Mouse (Mus musculus): ENCODE results near the gene Cbs. TPM values are rescaled to one million over a fixed set of nuclear protein-coding genes. Genes with fewer than 3 reads are reported as not detected.
"Not testable (repeated sequence)": the region's sequence is repeated elsewhere in the genome, so short reads cannot be mapped to it uniquely, and the experiment has no call there.

Cbs gene
- total RNA-seq, 2 experiments from 2014 or later: 46.7 to 51.6 TPM

- no peak overlapping the region; the same call in 1 of the 2 replicates for H3K27ac ChIP-seq
- DNase-seq (ENCODE audit: extremely low spot score in 1 of 2, low spot score in 2 of 2): peak in 1 of 2 experiments; percentile 20
- no peak overlapping the region for H3K4me3 ChIP-seq
- no peak for TF ChIP-seq CTCF (IDR thresholded peaks at IDR 0.05)
- intact Hi-C loops (cut with DNase I): no loop called here
Measured at GRCm38 (mm10) chr17:31639651-31640050, 2.6 kb upstream of the Cbs start.

DNA sequence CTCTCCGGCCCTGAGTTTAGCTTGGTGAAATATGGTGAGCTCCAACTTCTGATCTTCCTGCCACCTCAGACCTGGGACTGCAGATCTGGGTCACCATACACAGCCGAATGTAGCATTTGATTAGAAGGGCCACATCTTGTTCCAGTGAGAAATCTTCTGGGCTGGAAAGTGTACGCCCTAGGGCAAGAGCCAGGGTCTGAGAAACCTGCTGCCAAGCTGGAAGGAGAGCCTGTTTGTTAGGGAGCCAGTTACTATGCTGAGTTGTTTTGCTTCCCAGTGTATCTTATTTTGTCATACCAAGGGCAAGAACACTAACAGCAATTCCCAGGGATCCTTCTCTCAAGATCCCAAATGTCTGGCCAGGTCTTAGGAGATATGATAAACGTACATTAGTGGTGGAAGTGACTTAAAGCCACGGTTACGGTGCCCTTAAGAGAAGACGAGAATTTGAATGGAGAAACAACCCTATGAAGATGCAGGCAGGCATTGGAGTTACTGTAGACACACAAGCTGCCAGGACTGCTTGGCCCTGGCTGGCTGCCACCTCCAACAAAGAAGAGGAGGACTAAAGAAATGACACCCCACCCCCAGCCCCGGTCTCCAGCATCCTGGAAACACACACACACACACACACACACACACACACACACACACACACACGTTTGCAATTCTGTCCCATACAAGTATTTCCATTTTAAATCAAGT, 980 bp upstream of the Cbs start:
- TF ChIP-seq CTCF (IDR thresholded peaks at IDR 0.05): no peak
- intact Hi-C loops (cut with DNase I): no loop called here
- peak overlapping the region; percentile 78 for H3K27ac ChIP-seq

GRCm38 (mm10) chr17:31636277-31636941, 629 bp downstream of the Cbs start:
- H3K27ac ChIP-seq: peak overlapping the region; percentile 61; the same call in 1 of the 2 replicates
- intact Hi-C loops (cut with DNase I): no loop called here
- TF ChIP-seq CTCF (IDR thresholded peaks at IDR 0.05): no peak
- DNase-seq (ENCODE audit: extremely low spot score in 1 of 2, low spot score in 2 of 2): no peak
- peak overlapping the region; percentile 47 for H3K4me3 ChIP-seq

More for the DNA sequence above, 980 bp upstream of the Cbs start:
- peak; percentile 42 to 61 for DNase-seq (ENCODE audit: extremely low spot score in 1 of 2, low spot score in 2 of 2)
- H3K4me3 ChIP-seq: no peak overlapping the region

GRCm38 (mm10) chr17:31635781-31636180, 1.3 kb downstream of the Cbs start:
- DNase-seq (ENCODE audit: extremely low spot score in 1 of 2, low spot score in 2 of 2): no peak
- intact Hi-C loops (cut with DNase I): no loop called here
- no peak for TF ChIP-seq CTCF (IDR thresholded peaks at IDR 0.05)
- Histone ChIP-seq H3K4me3 (peak overlapping the region; percentile 47), H3K27ac (no peak overlapping the region)

DNA sequence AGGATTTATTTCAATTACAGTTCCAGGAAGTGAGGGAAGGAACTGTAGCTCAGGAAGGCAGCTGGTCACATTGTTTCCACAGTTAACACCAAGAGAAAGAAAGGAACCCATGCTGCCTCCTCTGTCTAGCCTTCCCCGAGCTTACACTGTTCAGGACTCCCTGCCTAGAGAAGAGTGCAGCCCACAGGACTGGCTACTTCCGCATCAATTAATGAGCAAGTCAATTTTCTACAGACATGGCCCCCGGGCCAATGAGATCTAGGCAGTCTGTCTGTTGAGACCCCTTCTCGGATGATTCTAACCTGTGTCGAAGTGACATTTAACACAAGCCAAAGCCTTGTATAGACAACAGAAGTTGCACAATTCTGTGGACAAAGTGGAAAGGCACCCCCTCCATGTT, 2.1 kb downstream of the Cbs start:
- H3K4me3 ChIP-seq: no peak overlapping the region
- DNase-seq (ENCODE audit: extremely low spot score in 1 of 2, low spot score in 2 of 2): no peak
- no peak overlapping the region for H3K27ac ChIP-seq
- intact Hi-C loops (cut with DNase I): no loop called here
- TF ChIP-seq CTCF (IDR thresholded peaks at IDR 0.05): no peak

- DNase-seq (ENCODE audit: extremely low spot score in 1 of 2, low spot score in 2 of 2): no peak
Measured at GRCm38 (mm10) chr17:31633007-31633406, 4.0 kb downstream of the Cbs start.

DNA sequence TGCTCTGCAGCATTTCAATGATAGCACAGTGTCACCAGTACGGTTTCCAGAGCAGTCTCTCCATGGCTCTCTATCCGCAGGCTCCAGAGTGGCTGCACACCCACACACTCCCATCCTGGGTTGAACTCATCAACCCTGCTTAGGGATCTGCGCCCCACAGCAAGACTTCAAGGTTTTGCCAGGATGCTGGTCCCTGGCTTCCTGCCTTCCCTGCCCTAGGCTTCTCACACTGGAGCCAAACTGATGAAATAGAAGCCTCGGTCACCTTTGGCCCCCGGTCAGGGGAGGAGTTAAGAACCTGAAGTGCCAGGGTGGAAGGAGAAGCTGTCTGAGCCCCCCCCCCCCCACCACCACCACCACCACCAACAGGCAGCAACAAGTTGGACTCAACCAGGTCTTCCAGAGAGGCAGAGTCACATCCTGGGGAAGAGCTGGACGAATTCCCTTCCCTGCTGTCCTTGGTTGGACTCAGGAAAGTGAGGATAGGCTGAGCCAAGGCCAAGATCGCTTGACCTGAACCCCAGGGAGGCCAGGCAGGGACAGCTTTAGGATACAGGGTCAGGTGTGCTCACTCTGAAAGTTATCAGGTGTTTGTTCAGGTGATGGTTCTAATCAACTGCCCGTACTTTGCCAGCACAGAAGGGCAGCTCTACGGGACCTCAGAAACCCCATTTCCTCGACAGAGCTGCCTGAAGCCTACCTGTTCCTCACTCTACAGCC, 5.8 kb downstream of the Cbs start:
- no peak for DNase-seq (ENCODE audit: extremely low spot score in 1 of 2, low spot score in 2 of 2)
- no peak for TF ChIP-seq CTCF (IDR thresholded peaks at IDR 0.05)
- Histone ChIP-seq H3K27ac (no peak overlapping the region), H3K4me3 (no peak overlapping the region)
- intact Hi-C loops (cut with DNase I): no loop called here

More at GRCm38 (mm10) chr17:31633007-31633406, 4.0 kb downstream of the Cbs start:
- Histone ChIP-seq H3K27ac (no peak overlapping the region), H3K4me3 (no peak overlapping the region)
- TF ChIP-seq CTCF (IDR thresholded peaks at IDR 0.05): no peak
- intact Hi-C loops (cut with DNase I): no loop called here

- Histone ChIP-seq H3K4me3 (no peak overlapping the region), H3K27ac (no peak overlapping the region)
- no peak for TF ChIP-seq CTCF (IDR thresholded peaks at IDR 0.05)
- DNase-seq (ENCODE audit: extremely low spot score in 1 of 2, low spot score in 2 of 2): no peak
- intact Hi-C loops (cut with DNase I): no loop called here
Measured at GRCm38 (mm10) chr17:31627961-31628360, 9.1 kb downstream of the Cbs start.

GRCm38 (mm10) chr17:31623101-31623500, 13.9 kb downstream of the Cbs start:
- no peak for DNase-seq (ENCODE audit: extremely low spot score in 1 of 2, low spot score in 2 of 2)
- Histone ChIP-seq H3K27ac (no peak overlapping the region), H3K4me3 (no peak overlapping the region)
- no peak for TF ChIP-seq CTCF (IDR thresholded peaks at IDR 0.05)
- intact Hi-C loops (cut with DNase I): no loop called here

GRCm38 (mm10) chr17:31613086-31613755, 23.8 kb downstream of the Cbs start:
- no peak for TF ChIP-seq CTCF (IDR thresholded peaks at IDR 0.05)
- no peak for DNase-seq (ENCODE audit: extremely low spot score in 1 of 2, low spot score in 2 of 2)
- Histone ChIP-seq H3K27ac (no peak overlapping the region), H3K4me3 (no peak overlapping the region)
- intact Hi-C loops (cut with DNase I): no loop called here

GRCm38 (mm10) chr17:31609895-31610294, 27.1 kb downstream of the Cbs start:
- no peak for DNase-seq (ENCODE audit: extremely low spot score in 1 of 2, low spot score in 2 of 2)
- Histone ChIP-seq H3K4me3 (no peak overlapping the region), H3K27ac (no peak overlapping the region)
- TF ChIP-seq CTCF (IDR thresholded peaks at IDR 0.05): no peak
- intact Hi-C loops (cut with DNase I): no loop called here

DNA sequence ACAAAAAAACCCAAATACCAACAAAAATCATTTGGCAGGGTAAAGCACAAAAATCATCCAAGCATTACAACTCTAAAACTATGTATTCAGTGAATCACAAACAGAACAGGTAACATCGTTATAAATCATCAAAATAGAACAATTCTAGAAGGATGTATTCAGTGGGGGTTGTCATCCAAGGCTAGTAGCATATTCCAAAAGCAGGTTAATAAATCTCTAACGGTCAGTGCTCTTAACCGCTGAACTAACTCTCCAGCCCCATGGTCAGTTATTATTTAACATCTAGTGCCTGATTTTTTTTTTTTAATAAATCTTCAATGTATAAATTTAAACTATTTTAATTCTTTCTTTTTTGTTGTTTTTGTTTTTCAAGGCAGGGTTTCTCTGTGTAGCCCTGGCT, 27.9 kb downstream of the Cbs start:
- intact Hi-C loops (cut with DNase I); H3K4me3 ChIP-seq; DNase-seq (ENCODE audit: extremely low spot score in 1 of 2, low spot score in 2 of 2); H3K27ac ChIP-seq: not testable (repeated sequence)

All from left cerebral cortex, adult 2 months (tissue).